Mouse (Mus musculus): ENCODE measurements around the gene Car9.
"Not testable (repeated sequence)": the region's sequence is repeated elsewhere in the genome, so short reads cannot be mapped to it uniquely, and the experiment has no call there.

Car9 gene

DNA sequence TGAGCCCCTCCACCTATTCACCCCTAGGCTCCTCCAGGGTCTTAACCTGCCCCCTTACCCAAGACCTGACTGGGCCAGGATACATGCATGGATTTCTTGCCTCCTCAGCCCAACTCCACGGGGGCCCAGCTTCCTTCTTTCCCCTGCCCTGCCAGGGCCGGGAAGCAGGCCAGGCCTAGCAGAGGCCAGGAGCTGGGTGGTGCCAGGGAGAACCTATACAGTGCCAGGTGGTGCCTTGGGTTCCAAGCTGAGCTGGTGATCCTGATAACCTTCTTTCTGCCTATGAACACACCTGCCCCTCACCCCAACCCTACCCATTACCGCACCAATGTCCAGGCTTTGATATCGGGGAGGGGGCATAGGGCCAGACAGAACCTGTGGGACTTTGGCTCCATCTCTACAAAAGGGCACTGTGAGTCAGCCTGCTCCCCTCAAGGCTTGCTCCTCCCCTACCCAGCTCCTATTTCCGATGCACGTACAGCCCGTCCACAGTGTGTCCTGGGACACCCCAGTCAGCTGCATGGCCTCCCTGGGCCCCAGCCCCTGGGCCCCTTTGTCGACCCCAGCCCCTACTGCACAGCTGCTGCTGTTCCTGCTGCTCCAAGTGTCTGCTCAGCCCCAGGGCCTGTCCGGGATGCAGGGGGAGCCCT, at the start of gene Car9:
Gene Car9, plus strand, starts transcription at position 431 of the 650 bp plus-strand sequence.
- DNase-seq, result no peak

DNA sequence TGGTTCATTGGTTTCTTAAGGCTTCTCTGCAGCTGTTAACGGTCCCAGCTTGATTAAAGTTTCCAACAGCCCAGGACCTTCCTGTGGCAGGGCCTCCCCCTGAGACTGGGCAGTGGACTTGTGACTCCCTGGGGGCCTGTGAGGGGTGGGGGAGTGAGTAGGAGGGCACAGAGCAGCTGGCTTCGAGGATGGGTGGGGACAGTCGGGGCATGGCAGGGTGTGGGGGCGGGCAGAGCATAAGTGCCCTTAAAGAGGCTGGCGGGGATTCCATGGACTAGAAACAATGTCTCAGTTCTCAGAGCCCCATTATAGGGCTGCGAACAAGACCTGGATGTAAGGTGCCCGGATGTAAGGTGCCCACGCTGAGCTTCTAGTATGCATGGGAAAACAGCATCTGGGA, 49.6 kb upstream of the Car9 start:
- DNase-seq, result no peak

DNA sequence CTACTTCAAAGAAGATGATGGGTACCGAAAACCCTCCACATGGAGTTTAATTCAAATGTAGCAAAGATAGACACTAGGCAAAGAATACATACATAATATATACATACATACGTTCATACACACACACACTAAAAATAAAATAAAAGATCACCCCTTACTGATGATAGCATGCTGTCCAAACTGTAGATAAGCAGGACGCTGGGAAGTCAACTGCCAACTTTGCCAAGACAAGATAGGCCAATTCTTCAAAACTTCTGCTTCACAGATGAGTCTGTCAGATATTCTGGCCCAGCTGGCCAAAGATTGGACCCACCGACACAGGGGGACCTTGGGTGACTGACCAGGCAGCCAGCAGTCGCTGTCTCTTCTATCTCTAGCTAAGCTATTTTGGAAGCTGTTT, 43.7 kb upstream of the Car9 start:
- DNase-seq, result no peak

DNA sequence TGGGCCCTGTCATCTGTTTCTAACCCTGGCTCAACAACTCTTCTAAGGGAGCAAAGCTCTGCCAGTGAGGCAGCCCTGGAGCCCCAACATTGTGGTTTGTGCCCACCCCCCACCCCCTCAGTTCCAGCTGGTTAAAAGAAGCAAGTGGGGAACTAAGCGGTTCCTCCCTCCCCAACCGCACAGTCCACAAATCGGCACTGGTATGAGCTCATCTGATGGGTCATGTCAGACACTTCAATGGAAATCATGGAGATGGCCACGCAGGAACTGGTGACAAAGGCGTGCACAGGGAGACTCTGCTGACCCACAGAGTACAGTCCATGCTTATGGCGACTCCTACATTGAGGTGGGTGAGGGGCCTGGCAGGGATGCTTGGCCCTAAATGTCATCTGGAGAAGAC, 40.8 kb upstream of the Car9 start:
- DNase-seq, result no peak

DNA sequence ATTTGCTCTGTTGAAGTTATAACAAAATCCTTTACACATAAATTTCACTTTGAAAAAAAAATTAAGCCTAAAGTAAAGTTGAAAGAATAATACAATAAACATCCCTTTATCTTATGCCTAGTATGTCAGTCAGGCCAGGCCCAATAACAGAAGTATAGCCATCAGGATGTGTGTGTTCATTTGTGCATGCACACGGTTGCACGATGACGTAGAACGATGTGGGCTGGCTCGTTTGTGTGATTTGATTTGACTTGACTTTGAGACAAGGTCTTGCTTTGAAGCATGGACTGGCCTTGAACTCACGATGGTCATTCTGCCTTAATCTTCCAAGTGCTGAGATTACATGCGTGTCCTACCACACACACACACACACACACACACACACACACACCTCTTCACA, 39.9 kb upstream of the Car9 start:
- no peak for DNase-seq

DNA sequence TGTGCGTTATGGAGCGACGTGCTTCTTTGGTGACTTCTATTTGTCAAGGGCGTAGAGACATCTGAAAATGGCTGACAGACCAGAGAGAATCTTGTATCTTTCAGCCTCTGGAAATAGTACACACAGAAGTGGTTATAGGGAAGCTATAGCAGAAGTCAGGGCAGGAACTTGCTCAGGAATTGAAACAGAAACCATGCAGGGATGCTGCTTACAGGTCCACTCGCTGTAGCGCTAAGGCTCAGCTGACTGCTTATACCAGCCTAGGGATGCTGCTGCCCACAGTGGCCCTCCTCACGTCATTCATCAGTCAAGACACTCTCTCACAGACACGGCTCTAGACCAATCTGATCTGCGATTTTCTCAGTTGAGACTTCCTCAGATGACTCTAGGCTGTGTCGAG, 36.5 kb upstream of the Car9 start:
- no peak for DNase-seq

DNA sequence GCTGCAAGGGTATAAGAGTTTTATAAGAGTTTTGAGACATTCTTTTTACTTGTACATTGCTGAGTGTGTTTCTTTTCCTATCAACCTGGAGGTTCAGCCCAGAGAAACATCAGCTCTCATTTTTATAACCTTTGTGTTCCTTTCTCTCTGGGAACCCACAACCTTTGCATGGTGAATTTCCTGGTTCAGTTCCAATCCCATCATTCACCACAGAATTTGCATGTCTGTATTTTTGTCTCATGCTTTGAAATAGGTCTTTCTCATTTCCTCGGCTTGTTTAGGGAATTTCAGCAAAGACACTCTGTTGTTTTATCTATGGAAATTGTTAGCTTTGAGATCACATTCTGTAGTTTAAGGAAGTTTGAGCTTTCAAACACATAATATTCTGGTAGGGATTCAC, 33.1 kb upstream of the Car9 start:
- no peak for DNase-seq

DNA sequence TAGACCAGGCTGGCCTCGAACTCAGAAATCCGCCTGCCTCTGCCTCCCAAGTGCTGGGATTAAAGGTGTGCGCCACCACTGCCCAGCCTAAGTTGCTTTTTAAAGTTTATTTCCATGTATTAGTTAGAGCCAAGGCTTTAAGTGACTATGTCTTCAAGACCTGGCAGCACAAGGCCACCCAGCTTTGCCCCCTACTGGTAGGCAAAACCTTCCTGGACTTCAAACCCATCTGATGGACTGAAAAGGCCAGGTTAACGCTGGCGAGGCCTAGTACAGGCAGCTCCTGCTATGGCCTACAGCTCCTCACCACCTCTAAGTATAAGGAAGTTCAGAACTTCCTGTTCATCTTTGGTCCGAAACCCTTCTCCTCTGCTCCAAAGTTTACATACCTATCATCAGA, 30.2 kb upstream of the Car9 start:
- peak; percentile 46 to 70 for DNase-seq

DNA sequence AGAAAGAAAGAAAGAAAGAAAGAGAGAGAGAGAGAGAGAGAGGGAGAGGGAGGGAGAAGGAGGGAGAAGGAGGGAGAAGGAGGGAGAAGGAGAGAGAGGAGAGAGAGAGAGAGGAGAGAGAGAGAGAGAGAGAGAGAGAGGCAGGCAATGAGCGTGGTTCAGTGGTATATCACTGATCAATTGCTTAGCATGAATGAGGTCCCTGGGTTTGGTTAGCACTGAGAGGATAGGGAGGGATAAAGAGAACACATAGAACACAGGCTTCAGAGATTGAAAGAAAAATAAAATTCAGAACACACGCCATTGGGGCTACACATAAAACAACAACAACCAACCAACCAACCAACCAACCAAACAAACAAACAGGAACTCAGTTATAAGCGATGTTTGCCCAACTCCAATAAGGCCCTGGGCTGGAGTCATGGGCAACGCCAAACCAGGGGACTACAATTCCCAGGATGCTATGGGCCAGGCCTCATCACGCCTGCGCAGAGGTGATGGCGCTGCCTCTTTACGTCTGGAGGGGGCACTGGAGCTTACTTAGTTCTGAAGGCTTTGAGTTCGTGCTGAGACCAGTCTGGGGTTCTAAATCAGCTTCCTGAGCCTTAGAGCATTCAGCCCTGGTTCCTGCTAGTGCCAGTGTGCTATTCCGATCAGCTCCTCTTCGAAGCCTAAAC, 28.8 kb upstream of the Car9 start:
- DNase-seq, result peak; percentile 92 to 93

DNA sequence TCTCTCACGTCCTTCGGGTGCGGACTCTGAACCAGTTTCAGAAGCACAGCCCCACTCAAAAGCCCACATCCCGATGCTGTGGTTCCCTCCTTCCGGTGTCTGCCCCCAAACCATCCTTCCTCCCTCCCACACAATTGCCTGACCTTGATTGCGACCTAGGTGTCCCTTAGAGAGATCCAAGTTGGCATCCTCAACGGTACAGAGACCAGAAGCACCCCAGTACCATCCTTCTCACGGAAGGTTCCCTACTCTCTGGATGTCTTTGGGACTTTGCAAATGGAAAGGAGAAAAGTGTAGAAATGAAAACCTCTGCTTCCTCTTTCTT, 28.3 kb upstream of the Car9 start:
- no peak for DNase-seq

DNA sequence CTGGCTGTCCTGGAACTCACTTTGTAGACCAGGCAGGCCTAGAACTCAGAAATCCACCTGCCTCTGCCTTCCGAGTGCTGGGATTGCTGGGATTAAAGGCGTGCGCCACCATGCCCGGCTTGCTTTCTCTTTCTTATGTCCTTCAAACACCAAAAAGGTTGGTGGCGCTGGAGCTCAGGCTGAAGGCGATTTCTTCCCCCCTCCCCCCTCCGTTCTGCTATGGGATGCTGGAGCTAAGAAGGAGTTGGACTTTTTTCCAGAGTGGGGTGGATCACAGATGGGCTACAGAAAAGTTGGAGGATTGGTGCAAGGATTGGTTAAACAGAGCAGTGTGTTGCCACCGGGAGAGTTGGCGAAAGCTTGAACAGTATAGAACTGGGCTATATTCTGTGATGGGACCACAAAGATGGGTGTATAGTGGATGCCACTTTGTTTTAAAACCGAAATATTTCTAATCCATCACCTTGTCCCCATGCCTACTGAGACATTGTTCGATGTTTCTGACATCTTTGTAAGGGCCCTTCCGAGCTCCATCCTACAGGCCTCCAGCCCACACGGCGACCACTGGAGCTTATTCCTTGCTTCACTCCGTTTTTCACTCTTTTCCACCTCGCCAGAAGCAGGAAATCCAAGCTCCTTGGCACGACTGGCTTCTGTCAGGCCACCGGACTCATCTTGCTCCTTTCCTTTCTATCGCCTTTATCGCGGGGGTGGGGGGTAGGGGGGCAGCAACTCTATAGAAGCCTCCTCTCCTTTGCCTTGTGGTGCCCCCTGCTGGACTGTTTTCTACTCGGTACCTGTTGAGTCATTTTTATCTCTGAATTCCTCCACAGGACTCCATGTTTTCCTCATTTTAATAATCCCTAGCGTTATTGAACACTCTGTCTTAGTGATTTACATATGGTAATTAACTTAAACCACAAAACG, 27.6 kb upstream of the Car9 start:
- peak; percentile 53 to 88 for DNase-seq

DNA sequence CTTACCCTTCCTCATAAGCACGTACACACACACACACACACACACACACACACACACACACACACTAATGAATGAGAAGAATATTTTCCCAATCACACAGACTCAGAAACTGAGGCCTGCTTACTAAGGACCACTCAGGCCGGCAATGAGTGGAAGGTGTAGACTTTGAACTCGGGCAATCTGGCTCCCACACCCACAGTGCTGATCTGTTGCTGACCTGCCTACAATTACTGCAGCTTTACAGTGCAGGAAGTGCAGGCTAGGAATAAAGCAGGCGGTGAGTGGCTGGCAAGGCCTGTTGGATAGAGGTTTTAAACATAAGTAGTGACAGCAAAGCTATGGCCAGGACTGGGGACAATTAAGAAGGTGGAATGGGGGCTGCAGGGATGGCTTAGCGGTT, 25.8 kb upstream of the Car9 start:
- no peak for DNase-seq

DNA sequence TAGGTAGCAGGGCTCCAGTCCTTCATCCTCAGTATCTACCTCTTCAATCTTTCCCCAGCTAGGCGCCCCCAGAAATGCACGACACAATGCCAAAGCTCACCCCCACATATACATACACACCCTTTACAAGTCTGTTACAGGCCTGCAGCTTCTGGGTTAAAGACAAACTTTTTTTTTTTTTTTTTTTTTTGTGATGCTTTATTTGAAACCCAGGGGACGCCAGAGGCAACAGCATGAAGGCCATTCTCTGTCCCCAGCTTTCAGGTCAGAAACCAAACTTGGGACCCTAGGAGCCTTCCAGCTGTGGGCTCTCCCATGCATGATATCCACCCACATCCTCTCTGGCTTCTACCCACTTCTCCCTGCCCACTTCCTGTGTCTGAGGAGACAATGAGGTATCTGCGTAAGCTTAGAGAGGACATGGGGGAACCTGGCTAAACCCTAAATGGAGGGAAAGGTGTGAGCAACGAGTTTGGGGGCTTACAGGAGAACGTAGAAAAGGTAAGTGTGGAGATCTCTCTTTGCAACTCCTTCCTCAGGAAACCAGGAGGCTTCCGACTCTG, 24.8 kb upstream of the Car9 start:
- DNase-seq, result no peak

DNA sequence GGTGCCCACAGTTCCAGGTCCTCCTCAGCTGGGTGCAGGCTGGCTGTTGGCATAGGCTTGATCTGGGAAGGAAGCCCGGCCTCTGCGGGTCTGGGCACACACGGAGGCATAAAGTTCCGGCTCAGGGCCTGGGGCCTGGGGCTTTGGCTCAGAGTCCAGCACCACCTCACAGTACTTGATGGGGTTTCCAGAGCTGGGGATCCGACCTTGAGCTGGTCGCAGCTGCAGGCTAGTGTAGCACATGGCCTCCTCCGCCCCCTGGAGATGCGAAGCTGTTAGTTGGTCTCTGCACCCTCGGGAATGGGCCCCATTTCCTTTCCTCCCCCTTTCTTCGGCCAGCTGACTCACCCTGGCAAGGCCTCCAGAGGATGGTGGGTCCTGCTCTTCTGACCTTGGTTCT, 24.2 kb upstream of the Car9 start:
- DNase-seq, result no peak

DNA sequence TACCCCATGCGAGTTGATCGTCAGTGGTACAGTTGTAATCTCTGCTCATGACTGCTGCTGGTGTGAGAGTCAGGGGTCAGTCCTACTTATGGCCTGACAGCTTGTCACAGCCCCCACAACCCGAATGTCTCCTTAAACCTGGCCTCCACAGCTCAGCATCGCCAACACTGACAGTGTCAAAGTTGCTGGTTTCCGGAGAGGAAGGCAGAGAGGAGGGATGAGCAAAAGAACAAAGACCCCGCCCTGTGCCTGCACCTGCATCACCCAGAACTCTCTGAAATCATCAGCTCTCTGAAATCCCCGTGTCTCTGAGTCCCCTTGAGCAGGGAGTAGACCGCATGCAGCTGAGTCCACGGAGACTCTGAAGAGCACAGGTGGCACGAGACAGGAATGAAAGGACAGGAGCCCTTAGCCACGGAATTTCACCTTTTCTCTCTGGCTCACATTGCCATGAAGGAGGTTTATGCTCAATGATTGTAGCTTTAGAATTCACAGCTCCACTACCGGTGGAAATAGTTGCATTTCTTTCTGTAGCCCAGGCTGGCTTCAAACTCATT, 23.2 kb upstream of the Car9 start, which contains the start of gene Sit1:
Gene Sit1, minus strand, starts transcription at position 200 of the 557 bp plus-strand sequence.
- no peak for DNase-seq

DNA sequence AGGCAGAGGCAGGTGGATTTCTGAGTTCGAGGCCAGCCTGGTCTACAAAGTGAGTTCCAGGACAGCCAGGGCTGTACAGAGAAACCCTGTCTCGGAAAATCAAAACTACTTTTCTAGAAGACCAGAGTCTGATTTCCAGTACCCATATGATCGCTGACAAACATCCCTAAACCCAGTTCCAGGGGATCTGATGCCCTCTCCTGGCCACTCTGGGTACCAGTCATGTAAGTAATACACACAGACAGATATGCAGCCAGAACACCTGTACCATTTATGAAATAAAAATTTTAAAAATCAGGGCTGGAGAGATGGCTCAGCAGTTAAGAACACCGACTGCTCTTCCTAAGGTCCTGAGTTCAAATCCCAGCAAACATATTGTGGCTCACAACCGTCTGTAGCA, 21.1 kb upstream of the Car9 start:
- not testable (repeated sequence) for DNase-seq

DNA sequence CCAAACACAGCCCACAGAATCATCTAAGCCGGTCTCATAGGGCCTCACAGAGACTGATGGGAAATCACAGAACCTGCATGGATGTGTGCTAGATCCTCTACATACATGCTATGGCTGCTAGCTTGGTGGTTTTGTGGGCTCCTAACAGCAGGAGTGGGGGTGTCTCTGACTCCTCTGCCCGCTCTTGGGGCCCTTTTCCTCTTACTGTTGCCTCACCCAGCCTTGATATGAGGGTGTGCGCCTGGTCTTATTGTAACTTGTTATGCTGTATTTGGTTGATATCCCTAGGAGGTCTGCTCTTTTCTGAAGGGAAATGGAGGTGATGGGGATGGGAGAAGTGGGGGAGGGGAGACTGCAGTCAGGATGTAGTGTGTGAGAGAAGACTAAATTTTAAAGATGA, 17.2 kb upstream of the Car9 start:
- no peak for DNase-seq

DNA sequence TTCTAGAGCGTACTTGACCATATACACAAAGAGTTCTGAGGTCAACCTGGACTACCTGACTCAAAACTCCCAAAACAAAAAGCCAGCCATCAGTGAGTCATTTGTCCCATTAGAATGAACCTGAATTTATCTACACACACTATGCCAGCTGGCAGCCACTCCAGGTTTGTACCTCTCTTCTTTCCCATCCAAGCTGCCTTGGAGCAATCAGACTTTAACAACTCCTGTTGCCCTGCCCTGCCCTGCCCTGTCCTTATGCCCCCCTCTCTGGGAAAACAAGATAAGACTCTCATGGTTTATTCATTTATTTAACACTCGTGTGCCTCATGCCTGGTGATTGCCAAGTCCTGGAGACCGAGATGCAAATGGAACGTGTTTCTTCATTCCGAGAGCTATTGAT, 16.0 kb upstream of the Car9 start:
- DNase-seq, result no peak

DNA sequence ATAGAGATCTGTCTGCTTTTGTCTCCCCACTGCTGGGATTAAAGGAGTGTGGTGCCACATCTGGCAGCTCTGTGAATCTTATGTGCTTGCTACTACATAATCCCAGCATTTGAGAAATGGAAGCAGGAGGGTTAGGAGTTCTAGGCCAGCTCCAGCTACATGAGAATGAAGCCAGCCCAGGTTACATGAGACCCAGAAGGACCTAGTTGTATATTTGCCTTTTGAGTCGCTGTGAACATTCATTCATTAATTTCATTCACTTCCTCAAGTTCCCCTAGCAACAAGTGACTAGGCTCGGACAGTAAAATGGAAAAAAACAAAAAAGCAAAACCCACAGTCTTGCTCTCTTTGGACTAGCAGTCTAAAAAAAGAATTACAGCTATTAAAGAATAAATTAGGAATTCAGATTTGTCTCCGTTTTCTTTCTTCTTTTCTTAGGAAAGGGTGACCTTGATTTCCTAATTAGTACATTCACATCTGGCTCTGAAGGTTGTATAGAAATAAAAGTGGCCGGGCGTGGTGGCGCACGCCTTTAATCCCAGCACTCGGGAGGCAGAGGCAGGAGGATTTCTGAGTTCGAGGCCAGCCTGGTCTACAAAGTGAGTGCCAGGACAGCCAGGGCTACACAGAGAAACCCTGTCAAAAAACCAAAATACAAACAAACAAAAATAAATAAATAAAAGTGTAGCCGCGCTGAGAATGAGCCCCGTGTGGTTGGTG, 14.5 kb upstream of the Car9 start:
- no peak for DNase-seq

DNA sequence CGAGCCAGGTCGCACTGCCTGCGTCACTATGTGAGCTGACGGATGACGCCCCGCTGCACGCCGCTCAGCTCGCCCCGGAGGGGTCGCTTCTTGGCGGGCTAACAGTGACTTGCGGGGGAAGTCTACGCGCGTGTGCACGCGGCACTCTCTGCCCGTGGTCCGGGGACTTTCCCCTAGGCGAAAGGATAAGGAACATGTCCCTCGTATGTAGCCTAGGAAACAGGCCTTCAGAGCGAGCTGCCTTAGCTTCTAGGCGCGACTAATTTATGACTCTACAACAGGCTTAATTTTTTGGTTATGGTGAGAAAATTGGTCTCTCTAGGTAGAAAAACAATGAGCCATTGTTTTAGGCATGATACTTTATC, 14.0 kb upstream of the Car9 start, which contains the start of gene Ccdc107:
Gene Ccdc107, plus strand, starts transcription at position 80 of the 365 bp plus-strand sequence.
- DNase-seq, result peak; percentile 94 to 96

DNA sequence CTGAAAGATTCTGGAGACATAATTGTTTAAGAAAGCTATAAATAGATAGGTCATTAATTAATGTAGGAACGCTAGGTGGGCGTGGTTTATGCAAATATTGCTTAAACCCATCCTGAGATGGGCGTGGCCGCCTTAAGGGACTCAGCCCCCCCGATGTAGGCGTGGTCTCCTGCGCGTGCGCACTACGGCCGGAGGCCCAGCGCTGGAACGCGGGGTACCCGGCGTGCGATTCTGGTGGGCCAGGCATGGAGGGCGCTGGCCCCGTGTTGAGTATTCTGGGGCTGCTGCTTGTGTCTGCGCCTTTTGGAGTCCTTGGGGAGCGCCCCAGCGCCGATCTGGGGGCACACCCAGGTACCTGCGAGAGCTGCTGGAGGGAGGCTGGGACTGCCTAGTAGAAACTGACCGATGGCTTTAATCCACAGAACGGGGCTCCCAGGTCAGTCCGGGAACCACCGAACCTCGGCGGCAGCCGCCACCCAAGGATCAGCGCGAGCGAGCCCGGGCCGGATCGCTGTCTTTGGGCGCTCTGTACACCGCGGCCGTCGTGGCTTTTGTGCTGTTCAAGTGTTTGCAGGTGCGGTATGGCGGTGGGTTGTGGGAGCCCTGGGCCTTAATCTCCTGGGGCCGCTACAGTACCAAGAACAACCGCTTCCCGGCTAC, 13.4 kb upstream of the Car9 start:
- DNase-seq, result peak; percentile 96 to 98

DNA sequence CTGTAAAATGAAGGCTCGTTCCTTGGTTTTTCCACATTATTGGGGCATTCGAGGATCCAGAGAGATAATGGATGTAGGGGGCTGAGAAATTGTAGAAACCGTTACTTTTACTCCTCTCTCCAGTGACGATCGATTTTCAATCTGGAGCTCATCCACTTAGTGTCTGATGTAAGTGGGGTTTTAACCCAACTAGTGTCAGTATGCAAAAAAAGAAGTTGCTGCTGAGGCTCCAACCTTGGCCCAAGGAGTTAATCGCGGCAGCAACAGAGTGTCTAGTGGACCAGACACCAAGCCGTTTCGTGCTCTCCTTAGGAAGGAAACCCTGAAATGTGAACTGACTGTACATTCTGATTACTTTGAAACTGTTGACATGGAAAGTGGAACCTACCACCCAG, 12.9 kb upstream of the Car9 start:
- DNase-seq, result no peak
